Mouse (Mus musculus): ENCODE measurements around the gene Olfr250.

The Olfr250 gene

DNA sequence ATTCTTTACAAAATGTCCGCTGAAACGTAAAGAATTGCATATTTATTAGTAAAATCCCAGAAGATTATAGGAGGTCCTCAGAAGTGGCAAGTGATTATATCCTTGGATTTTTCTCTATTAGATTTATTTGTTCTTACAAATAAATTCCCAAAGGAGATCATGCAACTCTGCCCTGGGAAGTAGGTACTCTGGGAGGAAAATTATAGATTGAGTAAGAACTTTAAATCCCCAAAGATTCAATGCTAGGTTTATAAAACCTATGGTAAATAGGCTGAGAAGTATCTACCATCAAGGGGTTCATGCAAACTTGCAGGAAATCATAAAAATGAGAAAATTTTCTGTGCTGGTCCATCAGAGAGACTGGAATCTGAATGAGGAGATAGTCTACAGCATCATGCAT, at the start of gene Olfr250:
Gene Olfr250 (plus strand): TSS at position 301 of the 400 bp plus-strand sequence.
- in situ Hi-C loops (cut with MboI; ENCODE audit: low pct_unique_long_range_greater_than_20kb in 1 of 2, low sequenced_read_pairs in 2 of 2, unreplicated experiment in 1 of 2): no loop called here

GRCm38 (mm10) chr9:38328760-38329159, 37.9 kb upstream of the Olfr250 start, which contains the start of gene Olfr25:
Gene Olfr25, plus strand, starts transcription at chr9:38329060.
- in situ Hi-C loops (cut with MboI; ENCODE audit: low pct_unique_long_range_greater_than_20kb in 1 of 2, low sequenced_read_pairs in 2 of 2, unreplicated experiment in 1 of 2): no loop called here

DNA sequence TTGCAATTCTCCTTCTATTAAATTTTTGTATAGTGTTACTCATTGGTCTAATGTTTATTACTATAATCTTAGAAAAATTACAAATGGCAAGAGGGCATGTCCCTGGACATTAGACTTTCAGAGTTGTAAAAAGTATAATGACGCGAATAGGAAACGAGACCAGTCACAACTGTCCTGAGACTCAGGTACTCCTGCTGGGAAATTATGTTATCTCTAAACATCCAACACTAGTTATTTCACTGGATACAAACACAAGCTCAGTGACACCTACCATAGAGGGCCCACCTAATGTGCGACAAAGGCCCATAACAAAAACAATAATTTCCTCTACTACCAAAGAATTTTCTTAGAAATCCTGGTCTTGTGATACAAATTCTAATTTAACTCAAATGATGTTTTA, 18.6 kb upstream of the Olfr250 start, which contains the start of gene Olfr898:
Gene Olfr898 (plus strand): TSS at position 301 of the 400 bp plus-strand sequence.
- in situ Hi-C loops (cut with MboI; ENCODE audit: low pct_unique_long_range_greater_than_20kb in 1 of 2, low sequenced_read_pairs in 2 of 2, unreplicated experiment in 1 of 2): no loop called here

DNA sequence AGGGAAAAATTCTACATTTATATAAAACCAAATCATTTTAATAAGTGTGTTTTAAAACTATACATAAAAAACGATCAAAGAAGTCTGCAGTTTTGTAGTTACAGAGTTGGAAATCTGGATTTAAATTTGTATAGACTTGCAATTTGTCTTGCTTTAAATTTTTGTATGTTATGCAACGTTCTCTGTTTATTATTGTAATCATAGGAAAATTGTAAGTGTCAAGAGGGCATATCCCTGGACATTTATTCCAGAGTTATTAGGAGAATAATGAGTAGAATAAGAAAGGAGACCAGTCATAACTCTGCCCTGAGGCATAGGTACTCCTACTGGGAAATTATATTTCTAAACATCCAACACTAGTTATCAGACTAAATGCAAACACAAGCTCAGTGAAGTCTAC, 10.1 kb downstream of the Olfr250 start, which contains the start of gene Olfr251:
Gene Olfr251 (plus strand): TSS at position 301 of the 400 bp plus-strand sequence.
- in situ Hi-C loops (cut with MboI; ENCODE audit: low pct_unique_long_range_greater_than_20kb in 1 of 2, low sequenced_read_pairs in 2 of 2, unreplicated experiment in 1 of 2): no loop called here

DNA sequence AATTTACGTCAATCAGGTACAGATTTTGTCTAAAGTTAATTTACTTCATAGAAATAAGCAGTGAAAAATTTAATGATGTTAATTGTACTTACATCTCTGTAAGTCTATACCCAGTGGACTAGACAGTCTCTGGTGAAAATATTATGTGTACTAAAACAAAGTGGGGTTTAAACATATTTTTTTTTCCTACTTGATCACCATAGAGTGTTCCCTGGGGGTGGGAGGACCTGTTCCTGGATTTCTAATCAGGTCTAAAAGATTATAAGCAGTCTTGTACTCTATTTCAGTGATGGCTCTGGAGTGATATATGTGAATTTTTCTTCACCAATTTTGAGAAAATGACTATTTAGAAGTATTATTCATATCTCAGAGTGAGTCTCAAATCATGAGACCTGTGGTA, 34.7 kb downstream of the Olfr250 start, which contains the start of gene Olfr147:
Gene Olfr147 (plus strand): TSS at position 301 of the 400 bp plus-strand sequence.
- in situ Hi-C loops (cut with MboI; ENCODE audit: low pct_unique_long_range_greater_than_20kb in 1 of 2, low sequenced_read_pairs in 2 of 2, unreplicated experiment in 1 of 2): loop anchor here in 1 of 2 experiments (25.0 kb wide), 1 partner anchor 236 kb away; no protein-coding TSS in a partner anchor

- in situ Hi-C loops (cut with MboI; ENCODE audit: low pct_unique_long_range_greater_than_20kb in 1 of 2, low sequenced_read_pairs in 2 of 2, unreplicated experiment in 1 of 2): loop anchor here in 1 of 2 experiments (25.0 kb wide), 1 partner anchor 230 kb away; no protein-coding TSS in a partner anchor
Measured at GRCm38 (mm10) chr9:38407502-38407901, 40.8 kb downstream of the Olfr250 start.

- in situ Hi-C loops (cut with MboI; ENCODE audit: low pct_unique_long_range_greater_than_20kb in 1 of 2, low sequenced_read_pairs in 2 of 2, unreplicated experiment in 1 of 2): loop anchor here in 1 of 2 experiments (25.0 kb wide), 1 partner anchor 224 kb away; no protein-coding TSS in a partner anchor
Measured at GRCm38 (mm10) chr9:38413502-38413901, 46.8 kb downstream of the Olfr250 start.

All from mouse embryonic stem cell (cell line).